Mouse (Mus musculus): ENCODE measurements around the gene Kat2b.

DNA sequence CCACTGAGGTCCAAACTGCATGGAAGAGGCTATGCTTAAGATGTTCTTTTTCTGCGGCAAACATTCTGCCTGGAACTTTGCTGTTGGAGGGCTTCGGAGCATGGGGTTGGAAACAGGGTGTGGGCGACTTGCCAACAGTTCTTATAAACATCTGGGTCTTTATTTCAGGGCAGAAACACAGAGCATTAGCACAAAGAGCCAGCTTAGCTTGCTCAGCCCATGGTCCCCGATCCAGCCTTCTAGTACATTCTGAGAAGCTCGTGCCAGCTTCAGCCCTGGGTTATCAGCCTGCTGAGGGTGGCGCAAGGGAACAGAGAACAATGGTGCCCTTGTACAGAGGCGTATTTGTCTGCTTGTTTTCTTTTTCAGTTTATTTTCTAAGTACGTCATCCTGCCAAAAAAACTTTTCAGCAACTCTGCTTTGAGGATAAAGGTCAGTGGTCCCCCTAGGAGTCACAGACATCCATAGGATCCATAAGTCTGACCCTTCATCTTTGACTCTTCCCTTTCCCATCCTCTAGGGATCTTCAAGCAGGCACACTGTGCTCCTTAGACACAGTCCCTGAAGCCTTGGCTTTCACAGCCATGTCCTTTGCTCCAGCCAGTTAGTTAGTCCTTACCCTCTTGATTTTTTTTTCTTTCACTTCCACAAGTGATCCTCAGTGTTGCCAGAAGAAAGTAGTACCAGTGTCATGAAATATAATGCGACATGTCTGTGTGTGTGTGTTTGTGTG is 22.9 kb upstream of the Kat2b start:
- TF ChIP-seq POLR2A (IDR thresholded peaks at IDR 0.05; ENCODE audit: borderline replicate concordance, extremely low read depth, insufficient read depth, insufficient read length, poor library complexity, severe bottlenecking) (no peak), CTCF (IDR thresholded peaks at IDR 0.05; ENCODE audit: borderline replicate concordance, extremely low read depth, insufficient read depth, insufficient read length) (no peak)
